Mouse (Mus musculus): ENCODE data around the gene 1110057P08Rik. TPM values are rescaled to one million over a fixed set of nuclear protein-coding genes. Genes with fewer than 3 reads are reported as not detected.

The 1110057P08Rik gene
- total RNA-seq (2023): not detected in 2 replicates

GRCm38 (mm10) chr16:89174435-89174834 is at the start of gene 1110057P08Rik:
TSS of gene 1110057P08Rik (plus strand) at chr16:89174735.

DNA sequence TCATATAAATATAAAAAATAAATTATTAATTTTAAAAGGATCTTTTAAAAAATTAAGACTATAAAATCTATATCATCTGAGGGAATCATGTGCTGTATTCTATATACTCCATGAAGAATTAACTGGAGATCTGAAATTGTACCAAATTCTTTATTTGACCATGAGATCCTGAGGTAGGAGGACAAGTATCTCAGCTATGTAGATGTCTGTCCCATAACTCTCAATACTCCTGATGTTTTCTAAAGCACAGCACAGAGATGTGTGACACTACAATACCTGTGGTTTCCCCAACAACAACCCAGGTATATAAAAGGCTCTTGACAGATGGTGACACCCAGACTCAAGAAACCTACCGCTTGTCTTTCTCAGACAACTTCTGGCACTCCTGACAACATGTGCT is 34.0 kb upstream of the 1110057P08Rik start, which contains the start of gene Gm6358:
Gm6358 (plus strand) TSS at position 301 of the 400 bp plus-strand sequence.

GRCm38 (mm10) chr16:89150786-89151185 is 23.7 kb upstream of the 1110057P08Rik start, which contains the start of gene Gm10061:
TSS of gene Gm10061 (plus strand) at chr16:89151086.

DNA sequence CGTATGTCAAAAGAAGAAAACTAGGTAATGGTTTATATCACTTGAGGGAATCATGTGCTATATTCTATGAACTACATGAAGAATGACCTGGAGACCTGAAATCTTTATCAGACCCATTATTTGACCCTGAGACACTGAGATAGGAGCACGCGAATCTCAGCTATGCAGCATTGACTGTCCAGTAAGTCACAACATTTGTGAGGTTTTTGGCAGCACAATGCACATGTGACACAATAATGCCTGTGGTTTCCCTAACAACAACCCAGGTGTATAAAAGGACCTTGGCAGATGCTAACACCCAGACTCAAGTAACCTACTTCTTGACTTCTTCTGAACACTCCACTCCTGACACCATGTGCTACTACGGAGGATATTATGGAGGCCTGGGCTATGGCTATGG is 16.9 kb upstream of the 1110057P08Rik start, which contains the start of gene Gm9789:
Gm9789 (plus strand) TSS at position 301 of the 400 bp plus-strand sequence.

GRCm38 (mm10) chr16:89169190-89169589 is 5.3 kb upstream of the 1110057P08Rik start, which contains the start of gene Gm7735:
TSS of gene Gm7735 (plus strand) at chr16:89169490.

DNA sequence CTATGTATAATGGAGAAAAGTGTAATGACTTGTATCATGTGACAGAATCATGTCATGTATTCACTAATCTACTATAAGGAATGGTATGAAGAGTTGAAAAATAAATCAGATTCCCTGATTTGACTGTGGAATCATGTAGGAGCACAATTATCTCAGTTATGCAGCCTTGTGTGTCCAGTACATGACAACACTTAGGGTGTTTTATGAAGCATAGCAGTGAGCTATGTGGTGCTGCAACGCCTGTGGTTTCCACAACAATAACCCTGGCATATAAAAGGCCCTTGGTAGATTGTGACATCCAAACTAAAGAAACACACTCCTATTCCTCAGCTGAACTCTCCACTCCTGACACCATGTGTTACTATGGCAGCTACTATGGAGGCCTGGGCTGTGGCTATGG is 31.0 kb downstream of the 1110057P08Rik start, which contains the start of gene Krtap20-2:
Krtap20-2 (plus strand) TSS at position 301 of the 400 bp plus-strand sequence.

Other genes with a start within 250 kb of the 1110057P08Rik start
- not detected in 2 replicates for gene Krtap19-9b, start 242.5 kb upstream of the 1110057P08Rik start, total RNA-seq (2023)
- gene Krtap16-3, start 211.9 kb upstream of the 1110057P08Rik start, total RNA-seq (2023): not detected in 2 replicates
- not detected in 2 replicates for gene Krtap22-2, start 164.0 kb upstream of the 1110057P08Rik start, total RNA-seq (2023)
- gene Gm10229, start 159.5 kb upstream of the 1110057P08Rik start, total RNA-seq (2023): not detected in 2 replicates
- not detected in 2 replicates for gene Krtap6-1, start 143.0 kb upstream of the 1110057P08Rik start, total RNA-seq (2023)
- gene Gm10228, start 133.3 kb upstream of the 1110057P08Rik start, total RNA-seq (2023): not detected in 2 replicates
- gene Krtap6-5, start 126.9 kb upstream of the 1110057P08Rik start, total RNA-seq (2023): not detected in 2 replicates
- not detected in 2 replicates for gene 1110025L11Rik, start 110.7 kb upstream of the 1110057P08Rik start, total RNA-seq (2023)
- not detected in 2 replicates for gene Krtap6-3, start 90.7 kb upstream of the 1110057P08Rik start, total RNA-seq (2023)
- gene Gm6358, start 33.9 kb upstream of the 1110057P08Rik start, total RNA-seq (2023): not detected in 2 replicates
- gene Gm10061, start 23.6 kb upstream of the 1110057P08Rik start, total RNA-seq (2023): not detected in 2 replicates
- not detected in 2 replicates for gene Gm9789, start 16.8 kb upstream of the 1110057P08Rik start, total RNA-seq (2023)
- gene Gm7735, start 5.2 kb upstream of the 1110057P08Rik start, total RNA-seq (2023): not detected in 2 replicates
- not detected in 2 replicates for gene Krtap20-2, start 31.1 kb downstream of the 1110057P08Rik start, total RNA-seq (2023)
- gene Krtap21-1, start 229.1 kb downstream of the 1110057P08Rik start, total RNA-seq (2023): not detected in 2 replicates
- not detected in 2 replicates for gene Krtap6-2, start 245.4 kb downstream of the 1110057P08Rik start, total RNA-seq (2023)